Mouse (Mus musculus) lung, adult 2 months (tissue): ENCODE measurements around the gene Wtip.
"Not testable (repeated sequence)": the region's sequence is repeated elsewhere in the genome, so short reads cannot be mapped to it uniquely, and the experiment has no call there.

Experiments used
- CTCF ChIP-seq: fragments of 200-500 bp; IDR thresholded peaks from 2 replicates; pipeline ENCODE4 v1.5.1; 2011; ENCODE audit warnings: mild to moderate bottlenecking, low read length, control low read depth; ENCODE audit not compliant: insufficient read depth
- POLR2A ChIP-seq: fragments of 200-500 bp; IDR thresholded peaks from 2 replicates; pipeline ENCODE4 v1.6.1; 2011; ENCODE audit warnings: low read depth, mild to moderate bottlenecking, control low read depth, low read length, borderline replicate concordance; ENCODE audit errors: extremely low read depth

- not testable (repeated sequence) for TF ChIP-seq CTCF, POLR2A
These were observed 43.2 kb upstream of the Wtip start for GRCm38 (mm10) chr7:34176241-34176640.
